Mouse (Mus musculus) mouse trophoblast stem cell (cell line): ENCODE results near the gene Ocln.
"Not testable (repeated sequence)": the region's sequence is repeated elsewhere in the genome, so short reads cannot be mapped to it uniquely, and the experiment has no call there.

Source experiments
- in situ Hi-C, 2 experiments: fragments of 300-500 bp; cut with MseI, MboI; formaldehyde crosslinking; loops; 2 replicates in 1 of 2; 3 replicates in 1 of 2; pipeline ENCODE4 v1.15.1; 2025

Gene Ocln

DNA sequence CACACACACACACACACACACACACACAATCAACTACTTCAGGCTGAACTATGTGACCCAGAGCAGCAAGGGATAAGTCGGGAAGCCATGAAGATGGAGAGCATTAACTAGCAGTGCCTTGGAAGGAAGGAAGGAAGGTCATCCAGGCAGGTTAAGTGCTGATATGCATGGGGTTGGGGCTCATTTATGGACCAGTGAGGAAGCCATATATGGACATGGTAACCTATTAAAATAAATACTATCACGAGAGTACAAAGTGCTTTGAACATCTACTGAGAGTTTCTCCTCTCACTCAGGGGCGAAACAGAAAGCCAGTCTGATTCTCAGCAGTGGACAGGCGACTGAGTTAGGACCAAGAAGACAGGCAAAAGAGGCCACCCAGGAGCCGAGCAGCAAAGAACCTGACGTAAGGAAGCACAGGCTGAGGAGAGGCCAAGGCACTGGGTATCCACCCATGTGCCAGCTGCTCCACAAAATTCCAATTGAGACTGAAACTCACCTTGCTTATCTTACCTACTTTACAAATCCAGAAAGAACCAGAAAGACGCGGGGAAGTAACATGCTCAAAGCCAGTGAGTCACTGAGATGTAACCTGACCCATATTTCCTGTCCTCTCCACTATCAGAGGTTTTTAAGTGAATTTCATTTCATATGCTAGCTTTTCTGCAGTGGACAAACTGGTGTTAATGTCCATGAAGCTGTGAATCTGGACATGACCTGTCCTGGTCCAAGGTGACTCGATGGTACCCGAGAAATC, 9.3 kb downstream of the Ocln start:
- in situ Hi-C loops, result no loop called here

DNA sequence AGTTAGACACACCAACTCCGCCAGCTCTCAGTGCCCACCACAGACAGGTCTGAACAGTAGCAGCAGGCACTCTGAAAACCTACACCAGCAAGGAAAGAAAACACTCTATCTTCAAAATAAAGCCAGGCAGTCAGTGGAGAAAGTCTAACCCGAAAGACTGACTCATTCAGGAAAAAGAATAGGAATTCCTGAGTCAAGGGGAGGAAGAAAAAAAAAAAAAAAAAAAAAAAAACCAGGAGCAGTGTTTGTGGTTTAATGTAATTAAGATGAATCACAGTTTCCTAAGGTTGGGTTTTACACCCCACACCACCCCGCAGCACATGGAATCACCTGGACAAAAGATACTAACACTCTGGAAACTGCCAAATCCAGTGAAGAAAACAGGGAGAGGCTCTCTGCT, 16.4 kb downstream of the Ocln start:
- in situ Hi-C loops, result no loop called here

DNA sequence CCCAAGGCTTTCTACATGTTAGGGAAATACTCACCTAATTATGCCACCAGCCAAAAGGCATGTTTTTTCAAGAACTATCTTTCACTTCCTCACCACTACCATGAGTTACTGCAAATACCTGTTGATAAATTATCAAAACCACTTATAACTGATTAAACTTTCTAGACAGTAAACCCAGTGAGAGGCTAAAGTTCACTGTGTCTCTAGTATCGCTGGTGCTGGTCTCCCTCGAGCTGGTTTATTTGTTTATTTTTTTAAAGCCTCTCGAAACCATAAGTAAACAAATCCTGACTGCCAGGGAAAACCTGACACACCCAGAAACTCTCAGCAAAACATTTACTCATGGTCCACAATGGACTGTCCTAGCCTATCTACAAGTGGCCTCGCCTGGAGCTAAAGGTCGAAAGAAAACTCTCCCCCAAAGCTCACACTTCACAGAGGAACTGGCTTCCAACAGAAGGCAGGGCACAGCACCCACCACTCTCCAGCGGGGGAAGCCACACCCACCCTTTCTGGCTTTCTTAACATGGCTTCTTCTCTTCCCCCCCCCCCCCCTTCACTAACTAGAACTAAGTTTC, 19.6 kb downstream of the Ocln start:
- in situ Hi-C loops, result no loop called here

DNA sequence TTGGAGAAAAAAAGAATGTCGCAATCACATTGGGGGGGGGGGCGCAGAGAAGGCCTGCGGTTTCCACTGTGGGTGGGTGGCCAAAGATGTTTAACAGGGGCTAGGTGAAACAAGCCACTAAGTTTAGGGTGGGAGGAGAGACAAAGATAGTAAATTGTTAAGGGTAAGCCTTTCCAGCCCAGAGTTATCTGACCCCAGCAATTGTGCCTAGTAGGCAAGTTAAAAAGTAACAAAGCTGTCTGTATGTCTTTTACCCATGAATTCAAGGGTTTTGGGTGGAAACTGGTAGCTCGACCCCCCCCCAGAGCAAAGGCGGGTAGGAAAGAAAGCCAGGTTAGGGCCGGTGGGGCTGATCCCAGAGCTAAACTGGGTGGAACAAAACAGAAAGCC, 25.9 kb downstream of the Ocln start:
- in situ Hi-C loops, result no loop called here

DNA sequence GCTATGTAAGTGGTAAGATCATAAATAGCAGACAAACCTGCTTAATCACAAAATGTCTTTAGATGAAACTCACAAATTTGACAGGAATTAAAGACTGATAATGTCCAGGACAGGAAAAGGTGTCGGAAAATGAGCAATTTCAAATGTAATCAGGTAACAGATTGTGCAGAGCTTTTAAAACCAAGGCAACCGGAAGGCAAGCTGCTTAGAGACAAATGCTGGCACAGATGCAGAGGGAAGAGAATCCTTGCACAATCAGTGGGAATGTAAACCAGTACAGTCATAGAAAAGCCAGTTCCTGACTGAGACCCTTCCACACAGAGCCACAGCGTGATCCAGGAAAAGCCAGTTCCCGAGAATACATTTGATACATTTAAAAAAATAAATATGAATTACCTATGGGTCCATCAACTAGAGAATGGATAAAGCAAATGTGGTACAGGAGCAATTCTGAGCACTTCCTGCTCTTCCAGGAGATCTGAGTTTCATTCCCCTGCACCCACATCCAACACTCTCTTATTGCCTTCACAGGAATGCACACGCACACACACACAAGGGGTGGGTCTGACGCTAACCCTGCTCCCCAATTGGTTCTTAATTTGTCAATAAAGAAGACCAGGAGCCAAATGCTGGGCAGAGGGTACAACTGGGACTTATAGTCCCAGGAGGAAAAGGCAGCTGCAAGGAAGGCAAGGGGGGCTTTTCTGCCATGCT, 26.4 kb downstream of the Ocln start:
- in situ Hi-C loops, result no loop called here

DNA sequence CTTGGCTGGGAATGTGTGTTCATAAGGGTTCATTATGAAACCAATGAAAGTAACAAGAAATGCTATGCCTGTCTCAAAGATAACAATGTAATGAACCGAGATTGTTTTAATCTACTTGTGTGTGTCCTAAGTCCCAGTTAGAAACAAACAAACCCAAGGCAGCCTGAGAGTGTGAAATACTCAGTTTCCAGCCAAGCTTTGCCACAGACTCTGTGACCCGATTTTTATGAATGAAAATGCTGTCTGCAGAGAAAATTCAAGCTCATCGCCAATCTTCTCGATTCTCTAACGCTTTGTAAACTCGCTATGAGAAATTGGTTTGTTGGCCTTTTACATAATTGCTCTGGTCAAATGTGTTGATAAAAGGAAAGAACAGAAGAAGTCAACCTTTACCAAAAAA, 27.6 kb downstream of the Ocln start:
- in situ Hi-C loops, result no loop called here

DNA sequence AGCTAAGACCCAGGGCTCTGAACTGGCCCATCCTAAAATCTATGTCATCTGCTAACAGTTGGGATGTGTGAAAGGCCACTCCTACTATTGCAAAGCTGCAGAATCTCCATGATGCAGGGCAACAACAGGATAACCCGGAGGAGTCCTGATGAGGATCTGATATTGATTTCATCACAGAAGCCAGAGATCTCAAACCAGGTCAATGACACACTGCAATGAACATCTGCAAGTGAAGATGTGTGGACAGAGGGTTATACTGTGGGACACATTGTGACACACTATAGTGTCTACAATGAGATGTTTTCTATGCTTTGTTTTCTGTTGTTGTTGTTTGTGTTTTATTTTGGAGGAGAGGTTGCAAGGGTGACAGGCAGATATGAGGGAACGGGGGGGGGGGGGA, 28.8 kb downstream of the Ocln start:
- in situ Hi-C loops, result no loop called here

DNA sequence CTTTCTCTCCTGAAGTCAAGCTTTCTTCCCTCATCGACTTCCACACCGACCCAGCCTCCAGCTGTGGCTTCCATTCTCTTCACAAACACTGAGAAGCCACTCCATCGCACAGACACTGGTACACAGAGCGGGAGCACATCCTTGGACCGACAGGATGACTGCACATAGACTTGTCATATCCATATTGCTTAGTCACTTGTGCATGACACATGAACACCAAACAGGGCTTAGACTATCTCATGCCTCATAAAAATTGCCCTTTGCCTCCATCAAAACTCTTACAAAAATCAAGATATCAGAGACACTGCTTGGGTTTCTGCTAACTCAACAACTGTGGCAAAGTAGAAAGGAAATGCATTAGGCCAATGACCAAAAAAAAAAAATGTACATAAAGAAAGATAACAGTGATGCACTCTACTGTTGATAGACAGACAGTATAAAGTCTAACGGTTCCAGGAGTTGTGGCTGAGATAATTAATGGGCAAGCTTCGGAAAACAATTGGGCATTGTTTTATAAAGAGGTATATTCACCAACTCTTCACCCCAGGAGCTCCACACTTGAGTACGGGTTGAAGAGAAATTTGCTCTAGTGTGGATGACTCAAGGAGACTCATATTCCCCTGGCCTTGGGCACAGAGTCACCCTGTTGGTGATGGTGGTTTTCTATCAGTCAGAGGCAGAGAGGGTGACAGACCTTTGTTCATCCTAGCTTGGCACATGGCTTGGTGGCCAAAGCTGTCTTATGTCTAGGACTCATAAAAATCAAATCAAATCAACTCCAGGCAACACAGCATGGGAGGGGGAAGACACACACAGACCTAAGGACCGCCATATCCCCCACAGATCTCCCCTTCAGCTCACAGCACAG, 30.6 kb downstream of the Ocln start:
- in situ Hi-C loops, result no loop called here

DNA sequence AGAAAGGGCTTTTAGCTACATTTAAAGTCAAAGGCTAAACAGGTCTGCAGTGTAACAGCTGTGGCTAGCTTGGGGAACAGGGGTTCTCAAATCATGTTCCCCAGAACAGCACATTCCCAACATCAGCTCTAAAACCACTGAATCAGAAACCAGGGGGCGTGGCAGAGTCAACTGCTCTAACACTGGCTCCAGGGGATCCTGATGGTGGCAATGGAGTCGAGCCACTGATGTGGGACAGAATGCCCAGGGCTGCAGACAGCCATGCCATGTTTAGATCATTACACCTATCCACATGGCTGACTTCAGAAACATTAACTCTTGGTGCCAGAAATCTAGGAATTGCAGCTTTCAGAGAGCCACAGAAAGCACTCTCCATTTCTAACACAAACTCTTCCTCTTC, 33.4 kb downstream of the Ocln start:
- in situ Hi-C loops, result no loop called here

DNA sequence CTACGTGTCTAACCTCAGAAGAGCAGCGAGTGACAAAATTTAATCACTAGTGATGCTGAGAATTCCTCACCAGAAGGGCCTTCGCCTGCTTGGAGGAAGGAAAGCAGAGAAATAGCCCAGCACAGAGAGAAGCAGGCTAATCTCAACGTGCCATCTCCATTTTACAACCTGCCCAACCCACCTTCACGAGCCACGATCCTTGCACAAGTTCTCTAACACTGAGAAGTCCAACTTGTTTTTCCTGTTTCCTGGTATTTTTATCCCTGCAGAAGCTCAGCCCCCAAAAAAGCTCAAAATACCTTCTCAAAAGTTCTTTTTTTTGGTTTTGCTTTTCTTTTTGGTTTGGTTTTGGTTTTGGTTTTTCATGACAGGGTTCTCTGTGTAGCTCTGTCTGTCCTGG, 34.3 kb downstream of the Ocln start:
- in situ Hi-C loops, result no loop called here

DNA sequence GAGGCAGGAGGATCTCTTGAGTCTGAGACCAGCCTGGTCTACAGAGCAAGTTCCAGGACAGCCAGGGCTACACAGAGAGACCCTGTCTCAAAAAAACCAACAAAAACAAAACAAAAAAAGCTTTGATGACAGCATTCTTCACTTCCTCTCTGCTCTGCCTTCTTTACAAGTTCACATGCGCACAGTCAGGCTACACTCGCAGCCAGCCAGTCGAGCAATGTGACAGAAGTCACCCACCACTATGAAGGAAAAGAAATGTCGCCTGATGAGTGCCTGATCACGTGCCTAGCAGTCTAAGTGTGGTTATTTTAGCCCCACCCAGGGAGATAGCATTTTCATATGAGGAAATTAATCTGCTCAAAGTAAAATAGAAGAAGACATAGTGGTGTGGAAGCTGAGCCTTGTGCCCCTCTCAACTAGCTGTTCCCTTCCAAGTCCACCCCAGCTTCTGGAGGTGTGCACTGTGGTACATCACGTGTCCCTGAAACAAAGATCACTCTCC, 34.8 kb downstream of the Ocln start:
- in situ Hi-C loops, result no loop called here

DNA sequence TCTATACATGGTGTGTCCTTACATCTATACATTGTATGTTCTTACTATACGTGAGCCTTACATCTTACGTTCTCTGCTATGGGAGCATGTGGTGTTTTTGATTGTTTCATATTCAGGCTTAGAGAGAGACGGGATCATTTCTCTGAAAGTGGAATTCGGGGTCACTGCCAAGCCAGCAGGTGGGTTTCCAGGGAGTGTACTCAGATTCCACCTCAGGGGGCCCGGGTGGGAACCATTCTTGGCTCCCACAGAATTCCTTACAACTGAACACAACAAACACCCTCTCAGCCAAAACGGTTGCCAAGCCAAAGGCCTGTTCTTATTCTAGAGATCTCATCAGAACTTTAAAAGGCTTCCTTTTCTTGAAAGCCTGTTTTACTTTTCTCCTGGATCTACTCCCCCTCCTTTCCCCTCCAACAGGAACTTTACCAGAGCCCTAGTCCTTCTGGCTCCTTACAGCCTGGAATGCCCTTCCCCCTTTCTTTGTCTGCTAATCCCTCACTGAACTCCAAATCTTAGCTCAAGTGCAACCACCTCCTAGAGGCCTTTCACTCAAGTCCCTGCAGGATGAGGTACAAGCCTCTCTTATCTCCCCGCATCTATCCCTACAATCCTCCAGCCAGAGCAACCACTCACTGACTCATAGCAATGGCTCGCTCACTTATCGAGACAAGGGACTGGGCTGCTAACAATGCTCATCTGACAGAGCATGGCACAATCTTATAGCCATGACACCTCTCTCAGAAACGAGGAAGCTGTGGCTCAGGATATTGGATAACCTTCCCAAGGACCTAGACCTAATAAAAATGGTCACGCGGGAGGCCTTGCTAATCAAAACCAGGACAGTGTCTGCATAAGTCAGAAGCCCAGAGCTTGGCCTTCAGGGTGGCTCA, 36.1 kb downstream of the Ocln start:
- in situ Hi-C loops, result no loop called here

DNA sequence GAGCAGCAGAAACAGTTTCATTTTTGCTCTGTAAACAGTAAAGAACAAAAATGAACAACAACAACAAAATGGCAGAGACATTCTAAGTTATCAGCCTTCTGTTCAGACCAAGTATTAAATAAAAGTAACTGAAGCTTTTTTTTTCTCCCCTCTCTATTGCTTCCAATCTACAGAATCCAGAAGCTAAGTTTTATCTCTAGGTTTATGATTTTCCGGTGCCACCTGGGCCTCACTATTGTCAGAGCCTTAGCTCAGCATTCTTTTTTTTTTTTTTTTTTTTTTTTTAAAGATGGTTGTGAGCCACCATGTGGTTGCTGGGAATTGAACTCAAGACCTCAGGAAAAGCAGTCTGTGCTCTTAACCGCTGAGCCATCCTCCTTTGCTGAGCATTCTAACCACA, 39.7 kb downstream of the Ocln start:
- in situ Hi-C loops, result no loop called here

DNA sequence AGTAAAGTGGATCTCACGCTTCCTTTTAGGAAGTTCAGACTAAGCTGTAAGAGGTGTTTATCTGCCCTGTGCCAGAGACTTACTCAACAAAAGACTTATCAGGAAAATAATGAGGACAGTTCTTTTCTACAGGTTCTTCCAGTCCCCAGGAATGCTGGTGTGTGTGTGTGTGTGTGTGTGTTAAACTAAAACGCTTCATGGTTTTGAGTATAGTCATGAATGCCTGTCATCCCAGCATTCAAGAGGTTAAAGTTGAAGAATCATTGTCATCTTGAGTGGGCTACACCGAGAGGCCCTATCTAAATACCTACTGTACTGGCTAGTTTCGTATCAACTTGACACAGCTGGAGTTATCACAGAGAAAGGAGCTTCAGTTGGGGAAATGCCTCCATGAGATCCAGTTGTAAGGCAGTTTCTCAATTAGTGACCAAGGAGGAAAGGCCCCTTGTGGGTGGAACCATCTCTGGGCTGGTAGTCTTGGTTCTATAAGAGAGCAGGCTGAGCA, 40.6 kb downstream of the Ocln start:
- in situ Hi-C loops, result no loop called here

DNA sequence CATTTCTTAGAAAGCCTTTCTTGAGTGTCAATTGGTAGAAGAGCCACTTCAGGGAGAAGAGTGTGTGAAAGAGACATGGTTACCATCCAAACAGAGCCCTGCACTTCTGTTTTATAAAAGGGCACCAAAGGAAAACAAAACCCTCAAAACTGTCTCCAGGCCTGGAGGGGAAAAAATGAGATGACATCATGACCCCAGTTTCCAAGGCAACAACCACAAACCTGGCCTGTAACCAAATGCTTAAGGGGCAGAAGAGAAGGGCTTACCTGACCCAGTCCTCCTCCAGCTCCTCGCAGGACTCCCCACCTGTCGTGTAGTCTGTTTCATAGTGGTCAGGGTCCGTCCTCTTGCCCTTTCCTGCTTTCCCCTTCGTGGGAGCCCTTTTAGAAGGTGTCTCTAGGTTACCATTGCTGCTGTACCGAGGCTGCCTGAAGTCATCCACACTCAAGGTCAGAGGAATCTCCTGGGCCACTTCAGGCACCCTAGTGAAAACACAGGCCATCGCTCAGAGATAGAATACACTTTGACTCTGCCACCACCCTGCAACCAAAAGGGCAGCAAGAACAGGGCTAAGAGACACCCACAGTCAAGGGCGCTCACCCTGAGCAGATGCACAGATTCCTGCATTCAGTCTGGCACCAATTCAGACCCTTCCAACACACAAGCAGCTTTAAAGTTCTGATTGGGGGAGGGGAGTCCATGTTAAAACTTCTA, 41.2 kb downstream of the Ocln start:
- in situ Hi-C loops, result no loop called here

DNA sequence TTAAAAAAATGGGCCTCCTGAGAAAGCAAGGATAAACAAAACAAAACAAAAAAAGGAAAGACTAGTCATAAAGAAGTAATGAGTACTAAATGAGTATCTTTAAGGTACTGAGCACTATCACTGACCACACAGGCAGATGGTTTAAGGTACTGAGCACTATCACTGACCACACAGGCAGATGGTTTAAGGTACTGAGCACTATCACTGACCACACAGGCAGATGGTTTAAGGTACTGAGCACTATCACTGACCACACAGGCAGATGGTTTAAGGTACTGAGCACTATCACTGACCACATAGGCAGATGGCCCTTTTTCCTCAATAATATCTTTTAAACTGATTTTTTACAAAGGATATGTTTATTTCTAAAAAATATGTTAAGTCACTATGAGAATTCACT, 52.9 kb downstream of the Ocln start:
- in situ Hi-C loops, result not testable (repeated sequence)

DNA sequence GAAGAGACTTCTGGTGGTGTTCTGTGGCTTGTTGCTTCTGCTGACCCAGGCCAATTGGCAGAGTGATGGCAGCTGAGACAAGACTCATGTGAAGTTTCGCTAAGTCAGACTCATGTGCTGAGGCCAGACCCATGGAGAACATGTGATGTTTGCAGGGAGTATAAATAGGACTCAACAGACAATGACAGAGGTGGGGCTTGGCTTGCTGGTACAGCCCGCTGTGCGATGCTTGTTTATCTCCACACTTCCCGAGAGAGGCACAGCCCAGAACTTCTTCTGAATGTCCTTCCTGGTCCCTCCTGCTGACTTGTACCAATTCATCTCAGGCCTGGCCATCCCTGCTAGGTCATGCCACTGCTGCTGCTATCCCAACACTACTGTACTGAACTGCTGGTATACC, 57.2 kb downstream of the Ocln start:
- in situ Hi-C loops, result no loop called here

DNA sequence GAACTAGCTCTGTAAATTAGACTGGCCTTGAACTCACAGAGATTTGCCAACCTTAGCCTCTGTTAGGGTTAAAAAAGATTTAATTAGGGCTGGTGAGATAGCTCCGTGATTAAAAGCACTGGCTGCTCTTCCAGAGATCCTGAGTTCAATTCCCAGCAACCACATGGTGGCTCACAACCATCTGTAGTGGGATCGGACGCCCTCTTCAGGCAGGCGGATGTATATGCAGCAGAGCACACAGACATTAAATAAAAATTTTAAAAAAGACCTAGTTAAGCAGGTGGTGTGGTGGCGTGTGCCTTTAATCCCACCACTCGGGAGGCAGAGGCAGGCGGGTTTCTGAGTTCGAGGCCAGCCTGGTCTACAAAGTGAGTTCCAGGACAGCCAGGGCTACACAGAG, 58.1 kb downstream of the Ocln start:
- in situ Hi-C loops, result not testable (repeated sequence)

DNA sequence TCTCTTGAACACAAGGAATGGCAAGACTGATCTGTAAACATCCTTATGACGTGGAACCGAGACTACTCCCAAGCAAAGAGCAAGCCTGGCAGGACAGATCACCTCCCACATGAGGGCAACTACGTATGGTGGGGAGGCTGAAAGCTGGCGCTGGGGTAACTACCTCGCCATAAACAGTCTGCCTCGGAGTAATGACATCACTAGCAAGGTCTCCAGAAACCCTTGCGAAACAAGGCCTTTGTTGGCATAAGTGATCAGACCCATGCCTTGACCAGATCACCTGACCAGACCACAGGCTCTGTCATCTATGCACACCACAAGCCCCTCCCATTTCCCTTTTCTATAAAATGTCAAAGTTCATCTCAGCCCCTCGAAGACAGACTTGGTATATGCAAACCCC, 59.2 kb downstream of the Ocln start:
- in situ Hi-C loops, result no loop called here
